Mouse (Mus musculus): ENCODE measurements at regions not wholly inside any gene's neighbourhood (a gene's known extent, or its start where the extent isn't known, plus 50 kb on each side); places are given as distances from the start of the nearest gene placed in this dataset.

DNA sequence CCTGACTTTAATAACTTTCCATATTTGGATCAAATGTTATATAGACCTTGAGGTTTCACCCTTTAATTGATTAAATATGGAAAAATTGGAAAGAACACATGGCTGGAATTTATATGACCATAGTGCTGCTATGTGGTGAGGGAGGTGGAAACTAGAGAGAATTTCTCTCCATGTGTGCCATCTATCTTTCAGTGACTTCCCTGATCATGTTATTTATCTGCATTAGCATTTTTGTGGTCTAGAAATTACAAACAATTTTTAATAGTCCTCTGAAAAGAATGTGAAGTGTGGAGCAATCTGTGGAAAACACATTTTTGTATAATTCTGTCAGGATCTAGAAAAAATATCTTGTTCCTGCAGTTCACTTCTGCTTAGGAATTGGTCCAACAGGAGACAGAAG, 152.2 kb upstream of the Thbs1 start:
- TF ChIP-seq CTCF (IDR thresholded peaks at IDR 0.05; ENCODE audit: low read depth, low read length) (no peak), POLR2A (IDR thresholded peaks at IDR 0.05; ENCODE audit: borderline replicate concordance, low read depth, low read length) (no peak)
- H3K27ac ChIP-seq (ENCODE audit: insufficient read depth, low read depth, low read length) = no peak overlapping the region
- peaks cover 22% of the 10 kb centered on the region for H3K4me1 ChIP-seq (ENCODE audit: control insufficient read depth, insufficient read depth, low read length)
- H3K4me3 ChIP-seq (ENCODE audit: insufficient read depth, low read length) = no peak overlapping the region

- no peak for TF ChIP-seq CTCF (IDR thresholded peaks at IDR 0.05; ENCODE audit: low read depth, low read length)
- no peak for TF ChIP-seq POLR2A (IDR thresholded peaks at IDR 0.05; ENCODE audit: borderline replicate concordance, low read depth, low read length)
- peak overlapping the region; percentile 78 for H3K27ac ChIP-seq (ENCODE audit: insufficient read depth, low read depth, low read length)
- peak overlapping the region; percentile 6; the same call in 1 of the 2 replicates for H3K4me3 ChIP-seq (ENCODE audit: insufficient read depth, low read length)
- H3K4me1 ChIP-seq (ENCODE audit: control insufficient read depth, insufficient read depth, low read length) = peaks cover 22% of the 10 kb centered on the region
These were observed 149.1 kb upstream of the Thbs1 start for GRCm38 (mm10) chr2:117962531-117962930.

DNA sequence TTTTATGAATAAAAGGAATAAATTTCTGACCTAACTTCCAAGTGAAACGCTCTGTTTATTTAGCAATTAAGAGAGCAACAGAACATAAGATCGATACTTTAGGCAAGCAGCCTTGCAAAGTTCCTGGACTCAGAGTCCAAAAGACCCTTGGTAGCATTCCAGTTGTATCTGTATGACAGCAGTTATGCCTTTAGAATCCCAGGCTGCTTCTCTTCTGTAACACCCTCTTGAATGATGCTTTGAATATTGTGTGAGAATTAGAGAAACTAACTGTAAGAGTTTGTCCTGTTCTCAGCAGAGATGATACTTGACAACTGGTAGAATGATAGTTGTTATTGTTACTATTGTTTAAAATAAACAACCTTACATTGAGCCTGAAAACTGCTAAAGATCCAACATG, 148.2 kb upstream of the Thbs1 start:
- peaks cover 22% of the 10 kb centered on the region for H3K4me1 ChIP-seq (ENCODE audit: control insufficient read depth, insufficient read depth, low read length)
- TF ChIP-seq CTCF (IDR thresholded peaks at IDR 0.05; ENCODE audit: low read depth, low read length) (no peak), POLR2A (IDR thresholded peaks at IDR 0.05; ENCODE audit: borderline replicate concordance, low read depth, low read length) (no peak)
- no peak overlapping the region for H3K4me3 ChIP-seq (ENCODE audit: insufficient read depth, low read length)
- H3K27ac ChIP-seq (ENCODE audit: insufficient read depth, low read depth, low read length) = peak overlapping the region; percentile 78; the same call in 1 of the 2 replicates

DNA sequence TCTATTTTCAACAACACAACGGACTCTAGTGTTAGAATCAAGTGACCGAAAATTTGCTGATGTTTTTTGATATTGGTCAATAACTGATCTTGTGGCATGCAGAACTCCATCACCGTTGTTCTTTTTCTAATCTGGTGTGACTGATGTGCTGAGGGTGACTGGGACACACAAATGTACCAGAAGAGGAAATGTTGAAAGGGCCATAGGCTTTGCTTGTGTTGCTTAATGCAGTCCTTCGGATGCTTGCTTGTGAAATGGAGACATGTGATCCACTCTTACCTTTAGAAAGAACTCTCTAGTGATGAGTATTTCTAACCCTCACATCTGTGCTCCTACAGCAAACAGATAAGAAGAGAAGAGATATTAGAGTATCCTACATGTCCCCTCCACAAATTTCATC, 145.9 kb upstream of the Thbs1 start:
- TF ChIP-seq POLR2A (IDR thresholded peaks at IDR 0.05; ENCODE audit: borderline replicate concordance, low read depth, low read length) = no peak
- no peak for TF ChIP-seq CTCF (IDR thresholded peaks at IDR 0.05; ENCODE audit: low read depth, low read length)
- Histone ChIP-seq H3K4me3 (ENCODE audit: insufficient read depth, low read length) (no peak overlapping the region), H3K27ac (ENCODE audit: insufficient read depth, low read depth, low read length) (no peak overlapping the region), H3K4me1 (ENCODE audit: control insufficient read depth, insufficient read depth, low read length) (peaks cover 15% of the 10 kb centered on the region)

DNA sequence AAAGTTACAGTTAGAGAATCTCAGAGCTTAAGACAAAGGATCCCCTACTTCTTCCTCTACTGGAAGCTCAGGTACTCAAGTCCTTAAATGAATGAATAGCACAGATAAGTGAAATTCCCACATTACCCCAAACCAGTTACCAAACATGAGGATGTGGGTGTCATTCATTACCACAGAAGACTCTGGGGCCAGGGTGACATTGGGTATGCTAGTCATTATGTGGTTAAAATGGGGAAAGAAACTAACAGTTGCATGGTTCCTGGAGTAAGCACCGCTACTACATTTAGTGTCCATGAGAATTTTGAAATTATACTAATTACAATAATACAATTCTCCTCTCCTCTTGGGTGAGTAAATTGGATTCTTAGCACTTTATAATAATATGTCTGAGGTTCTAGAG, 142.9 kb upstream of the Thbs1 start:
- no peaks in the 10 kb centered on the region for H3K4me1 ChIP-seq (ENCODE audit: control insufficient read depth, insufficient read depth, low read length)
- no peak overlapping the region for H3K4me3 ChIP-seq (ENCODE audit: insufficient read depth, low read length)
- TF ChIP-seq CTCF (IDR thresholded peaks at IDR 0.05; ENCODE audit: low read depth, low read length) (no peak), POLR2A (IDR thresholded peaks at IDR 0.05; ENCODE audit: borderline replicate concordance, low read depth, low read length) (no peak)
- H3K27ac ChIP-seq (ENCODE audit: insufficient read depth, low read depth, low read length) = no peak overlapping the region

- Histone ChIP-seq H3K27ac (ENCODE audit: insufficient read depth, low read depth, low read length) (no peak overlapping the region), H3K4me3 (ENCODE audit: insufficient read depth, low read length) (no peak overlapping the region), H3K4me1 (ENCODE audit: control insufficient read depth, insufficient read depth, low read length) (no peaks in the 10 kb centered on the region)
- no peak for TF ChIP-seq CTCF (IDR thresholded peaks at IDR 0.05; ENCODE audit: low read depth, low read length)
- TF ChIP-seq POLR2A (IDR thresholded peaks at IDR 0.05; ENCODE audit: borderline replicate concordance, low read depth, low read length) = no peak
These were observed 141.0 kb upstream of the Thbs1 start for GRCm38 (mm10) chr2:117970631-117971030.

DNA sequence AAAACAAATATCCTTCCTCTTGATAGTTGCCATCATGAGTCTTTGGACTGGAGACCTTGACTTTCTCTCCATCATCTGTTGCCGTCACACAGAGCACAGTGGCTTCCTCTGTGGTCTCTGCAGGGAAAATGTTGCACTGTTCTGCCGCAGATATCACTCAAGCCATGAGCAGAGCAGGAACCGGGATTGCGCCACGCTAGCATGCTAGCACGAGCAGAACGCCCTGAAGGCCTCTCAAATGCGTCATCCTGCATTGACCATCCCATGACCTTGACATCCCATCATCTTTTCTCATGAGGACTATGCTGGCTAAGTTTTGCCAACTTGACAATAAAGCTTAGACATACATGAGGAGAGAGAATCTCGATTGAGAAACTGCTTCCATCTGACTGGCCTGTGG, 134.6 kb upstream of the Thbs1 start:
- no peak for TF ChIP-seq CTCF (IDR thresholded peaks at IDR 0.05; ENCODE audit: low read depth, low read length)
- no peak for TF ChIP-seq POLR2A (IDR thresholded peaks at IDR 0.05; ENCODE audit: borderline replicate concordance, low read depth, low read length)
- Histone ChIP-seq H3K27ac (ENCODE audit: insufficient read depth, low read depth, low read length) (no peak overlapping the region), H3K4me1 (ENCODE audit: control insufficient read depth, insufficient read depth, low read length) (peaks cover 10% of the 10 kb centered on the region), H3K4me3 (ENCODE audit: insufficient read depth, low read length) (no peak overlapping the region)

DNA sequence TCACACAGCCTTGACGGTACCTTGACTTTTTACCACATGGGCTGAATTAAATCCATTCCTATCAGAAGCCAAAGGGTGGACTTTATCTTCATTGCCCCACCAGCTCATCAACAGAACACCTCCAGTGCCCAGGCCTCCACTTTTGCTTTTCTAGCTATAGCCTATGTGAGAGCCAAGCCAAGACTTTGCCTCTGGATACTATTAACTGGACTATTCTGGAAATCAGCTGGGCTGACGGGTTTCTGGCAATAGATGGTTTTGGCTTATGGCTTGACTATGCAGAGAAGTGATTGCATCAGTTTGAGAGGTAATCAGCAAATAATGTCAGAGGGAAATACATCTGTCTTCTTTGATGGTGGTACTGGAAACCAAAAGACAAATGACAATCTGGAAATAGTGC, 130.8 kb upstream of the Thbs1 start:
- no peak for TF ChIP-seq POLR2A (IDR thresholded peaks at IDR 0.05; ENCODE audit: borderline replicate concordance, low read depth, low read length)
- TF ChIP-seq CTCF (IDR thresholded peaks at IDR 0.05; ENCODE audit: low read depth, low read length) = no peak
- Histone ChIP-seq H3K27ac (ENCODE audit: insufficient read depth, low read depth, low read length) (no peak overlapping the region), H3K4me1 (ENCODE audit: control insufficient read depth, insufficient read depth, low read length) (peaks cover 15% of the 10 kb centered on the region), H3K4me3 (ENCODE audit: insufficient read depth, low read length) (no peak overlapping the region)

GRCm38 (mm10) chr2:117984569-117984968, 127.1 kb upstream of the Thbs1 start:
- TF ChIP-seq POLR2A (IDR thresholded peaks at IDR 0.05; ENCODE audit: borderline replicate concordance, low read depth, low read length) (no peak), CTCF (IDR thresholded peaks at IDR 0.05; ENCODE audit: low read depth, low read length) (no peak)
- peak overlapping the region; percentile 43; the same call in 1 of the 2 replicates for H3K27ac ChIP-seq (ENCODE audit: insufficient read depth, low read depth, low read length)
- no peak overlapping the region for H3K4me3 ChIP-seq (ENCODE audit: insufficient read depth, low read length)
- H3K4me1 ChIP-seq (ENCODE audit: control insufficient read depth, insufficient read depth, low read length) = peaks cover 14% of the 10 kb centered on the region

GRCm38 (mm10) chr2:117987426-117988215, 124.1 kb upstream of the Thbs1 start:
- TF ChIP-seq CTCF (IDR thresholded peaks at IDR 0.05; ENCODE audit: low read depth, low read length) (no peak), POLR2A (IDR thresholded peaks at IDR 0.05; ENCODE audit: borderline replicate concordance, low read depth, low read length) (no peak)
- Histone ChIP-seq H3K4me1 (ENCODE audit: control insufficient read depth, insufficient read depth, low read length) (peaks cover 12% of the 10 kb centered on the region), H3K27ac (ENCODE audit: insufficient read depth, low read depth, low read length) (no peak overlapping the region), H3K4me3 (ENCODE audit: insufficient read depth, low read length) (no peak overlapping the region)
